Mouse (Mus musculus) stomach, embryonic 14.5 days (tissue): Measurements from ENCODE around the gene Kdm6b. TPM values are rescaled to one million over a fixed set of nuclear protein-coding genes. Genes with fewer than 3 reads are reported as not detected.

Experiments
- ATAC-seq: fragments of 200-750 bp; cut with Nextera tagmentation; 2 replicates; pipeline ENCODE4 v1.8.0; 2017; ENCODE audit warnings: low read depth, moderate TSS enrichment; ENCODE audit not compliant: insufficient number of reproducible peaks, insufficient read depth, low FRiP score
- H3K27ac ChIP-seq: fragments of 300-500 bp; sonication (generic); 2 replicates; pipeline ENCODE4 v1.5.1; 2014; ENCODE audit warnings: mild to moderate bottlenecking, low read length, moderate library complexity, mixed read lengths
- H3K27me3 ChIP-seq: fragments of 300-500 bp; sonication (generic); 2 replicates; pipeline ENCODE4 v1.6.1; 2014; ENCODE audit warnings: low read length, control low read depth, mixed read lengths; ENCODE audit not compliant: control insufficient read depth, insufficient read depth
- H3K36me3 ChIP-seq: fragments of 300-500 bp; sonication (generic); 2 replicates; pipeline ENCODE4 v1.6.1; 2014; ENCODE audit warnings: mild to moderate bottlenecking, control low read depth, low read length, moderate library complexity, mixed read lengths; ENCODE audit not compliant: control insufficient read depth, insufficient read depth
- H3K4me1 ChIP-seq: fragments of 300-500 bp; sonication (generic); 2 replicates; pipeline ENCODE4 v1.6.1; 2014; ENCODE audit warnings: low read length, control low read depth, mixed read lengths; ENCODE audit not compliant: control insufficient read depth, insufficient read depth
- H3K4me2 ChIP-seq: fragments of 300-500 bp; sonication (generic); replicated peaks from 2 replicates; pipeline ENCODE4 v1.6.1; 2014; ENCODE audit warnings: low read depth, low read length, control low read depth
- H3K4me3 ChIP-seq: fragments of 300-500 bp; sonication (generic); 2 replicates; pipeline ENCODE4 v1.5.1; 2014; ENCODE audit warnings: low read depth, low read length, control low read depth
- H3K9ac ChIP-seq: fragments of 300-500 bp; sonication (generic); replicated peaks from 2 replicates; pipeline ENCODE4 v1.6.1; 2014; ENCODE audit warnings: low read depth, mild to moderate bottlenecking, control low read depth, low read length, moderate library complexity, mixed read lengths
- H3K9me3 ChIP-seq: fragments of 300-500 bp; sonication (generic); 2 replicates; pipeline ENCODE4 v1.6.1; 2016; ENCODE audit warnings: low read depth, low read length, control low read depth; ENCODE audit not compliant: control insufficient read depth
- WGBS: fragments of 180-500 bp; shearing (Covaris S2); extraction: QIAGEN DNeasy Blood & Tissue Kit; methylation state at CpG from one replicate; pipeline ENCODE4 v1.1.7; 2014; 5-methylcytosine and 5-hydroxymethylcytosine counted together
- polyA plus RNA-seq: library from polyadenylated mRNA; unstranded; fragments of >200 nt; fragmentation: Nextera tagmentation; extraction: Ambion mirVana; gene quantifications from 2 replicates; pipeline ENCODE4 v1.2.1, GENCODE M21; 2014

The Kdm6b gene
- polyA plus RNA-seq, 1 experiment from 2014 or later, result 34.3 TPM

DNA sequence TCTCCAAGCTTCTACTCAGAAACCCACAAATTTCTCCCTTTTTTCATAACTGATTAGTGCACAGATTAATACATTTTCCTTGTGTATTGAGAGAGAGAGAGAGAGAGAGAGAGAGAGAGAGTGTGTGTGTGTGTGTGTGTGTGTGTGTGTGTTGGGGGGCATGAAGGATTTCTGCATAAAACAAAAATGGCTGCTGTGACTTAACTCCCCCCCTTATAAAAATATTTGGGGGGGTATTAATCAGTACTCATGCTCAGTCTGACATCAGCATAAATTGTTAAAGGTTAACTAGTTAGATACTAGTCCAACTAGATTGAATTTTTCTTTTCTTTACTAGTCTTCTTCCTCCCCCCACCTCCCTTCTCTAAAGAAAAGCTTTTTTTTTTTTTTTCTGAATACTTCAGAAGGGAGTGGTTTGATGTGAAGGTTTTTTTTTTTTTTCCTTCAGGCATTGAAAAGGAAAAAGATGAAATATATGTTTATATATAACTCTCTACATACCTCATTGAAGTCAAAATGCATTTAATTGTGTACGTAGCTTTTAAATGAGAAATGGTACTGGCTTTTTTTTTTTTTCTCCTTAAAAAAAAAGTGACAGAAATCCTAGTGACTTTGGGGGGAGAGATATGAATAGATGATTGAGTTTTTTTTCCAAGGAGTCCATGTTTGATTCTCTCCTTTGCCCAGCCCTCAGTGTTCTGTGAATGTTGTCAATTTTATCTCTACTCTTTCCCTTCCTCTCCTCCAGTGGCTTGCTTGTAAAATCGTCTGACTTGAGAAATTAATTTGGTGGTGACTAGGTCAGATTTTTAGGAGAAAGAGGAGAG, 43.3 kb downstream of the Kdm6b start:
- peak overlapping the region; percentile 100 for H3K27ac ChIP-seq
- H3K9me3 ChIP-seq, result no peaks in the 10 kb centered on the region
- peak overlapping the region; percentile 100; the same call in 1 of the 2 replicates for H3K9ac ChIP-seq
- WGBS, result 10% methylated on average over 2 of the region's 2 CpGs
- H3K4me1 ChIP-seq, result peaks cover 41% of the 10 kb centered on the region
- H3K27me3 ChIP-seq, result no peaks in the 10 kb centered on the region
- H3K4me2 ChIP-seq, result peak overlapping the region; percentile 98
- H3K4me3 ChIP-seq, result peak overlapping the region; percentile 89
- no peak for ATAC-seq
- peaks cover 11% of the 10 kb centered on the region; the same call in 1 of the 2 replicates for H3K36me3 ChIP-seq

DNA sequence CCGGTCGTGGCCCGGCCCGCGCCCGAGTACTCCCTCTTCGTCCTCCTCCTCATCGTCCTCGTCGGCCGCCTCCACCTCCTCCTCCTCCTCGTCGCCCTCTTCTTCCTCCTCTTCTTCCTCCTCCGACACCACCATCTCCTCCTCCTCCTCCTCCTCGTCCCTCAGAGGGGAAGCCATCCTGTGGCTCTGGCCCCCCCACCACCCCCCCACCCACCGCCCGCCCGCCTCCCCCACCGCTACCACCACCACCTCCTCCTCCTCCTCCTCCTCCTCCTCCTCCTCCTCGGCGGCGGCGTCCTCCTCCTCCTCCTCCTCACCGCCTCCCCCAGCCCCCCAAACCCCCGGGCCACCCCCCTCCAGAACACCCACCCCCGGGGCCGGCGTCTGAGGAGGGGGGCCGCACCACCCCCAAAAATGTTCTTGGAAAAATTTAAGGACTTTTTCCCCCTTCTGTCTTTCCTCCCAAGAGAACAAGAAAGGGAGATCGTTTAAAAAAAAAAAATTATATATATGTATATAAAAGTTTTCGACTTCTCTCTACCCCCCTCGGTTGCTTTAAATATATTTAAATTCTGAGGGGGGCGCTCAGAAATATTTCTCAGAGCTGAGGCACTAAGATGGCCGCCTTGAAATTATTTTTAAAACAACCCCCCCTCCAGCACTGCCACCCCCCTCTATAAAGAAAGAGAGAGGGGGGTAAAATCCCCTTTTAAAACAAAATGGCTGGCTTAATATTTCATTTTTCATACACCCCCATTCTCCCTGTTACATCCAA, 44.1 kb downstream of the Kdm6b start, which contains the start of gene Chd3:
TSS of gene Chd3 (minus strand) at position 192 of the 775 bp plus-strand sequence.
- H3K4me1 ChIP-seq, result peaks cover 49% of the 10 kb centered on the region

DNA sequence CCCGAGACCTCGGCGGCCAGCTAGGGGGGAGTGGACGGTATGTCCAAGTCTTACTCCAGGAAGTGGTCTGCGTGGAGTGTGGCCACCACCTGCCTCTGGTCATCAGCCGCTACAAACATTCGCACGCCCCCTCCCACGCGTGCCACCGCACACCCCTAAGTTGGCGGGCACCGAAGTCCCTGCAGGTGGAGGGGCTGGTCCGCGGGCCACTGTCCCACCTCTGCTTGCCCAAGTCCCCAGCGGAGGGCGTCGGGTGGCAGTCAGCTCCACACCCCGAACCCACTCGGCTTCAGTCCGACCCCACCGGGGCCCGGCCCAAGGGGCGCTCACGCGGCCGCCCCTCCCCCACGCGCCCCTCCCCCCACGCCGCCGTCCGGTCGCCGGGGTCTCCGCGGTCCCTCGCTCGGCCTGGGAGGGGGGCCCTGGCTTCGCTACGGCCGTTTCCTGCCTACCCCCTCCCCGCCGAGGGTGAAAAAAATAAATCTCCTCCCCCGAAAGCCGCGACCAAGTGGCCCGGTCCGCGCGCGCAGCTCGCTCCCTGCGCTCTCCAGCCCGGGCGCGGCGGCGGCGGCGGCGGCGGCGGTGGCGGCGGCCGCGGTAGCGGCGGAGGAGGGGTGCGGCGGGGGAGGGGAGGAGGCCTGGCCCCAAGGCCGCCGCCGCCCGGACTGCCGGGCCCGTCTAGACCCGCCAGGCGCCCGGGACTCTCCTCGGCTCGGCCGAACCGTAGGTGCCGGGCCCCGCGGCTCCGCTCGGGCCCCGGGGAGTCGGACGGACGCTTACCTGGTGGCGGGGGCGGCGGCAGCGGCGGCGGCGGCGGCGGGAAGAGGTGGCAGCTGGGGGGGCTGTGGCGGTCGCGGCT, 44.9 kb downstream of the Kdm6b start:
- peak overlapping the region; percentile 98 for H3K4me2 ChIP-seq
- no peaks in the 10 kb centered on the region for H3K27me3 ChIP-seq
- no peaks in the 10 kb centered on the region for H3K9me3 ChIP-seq
- WGBS, result under 1% methylated on average over 68 of the region's 106 CpGs
- peak overlapping the region; percentile 89 for H3K4me3 ChIP-seq
- H3K4me1 ChIP-seq, result peaks cover 55% of the 10 kb centered on the region
- H3K27ac ChIP-seq, result peak overlapping the region; percentile 100
- peak overlapping the region; percentile 100 for H3K9ac ChIP-seq
- ATAC-seq, result no peak
- H3K36me3 ChIP-seq, result peaks cover 10% of the 10 kb centered on the region

More for the DNA sequence above, 44.1 kb downstream of the Kdm6b start, which contains the start of gene Chd3:
- ATAC-seq, result no peak
- Histone ChIP-seq H3K36me3 (peaks cover 11% of the 10 kb centered on the region; the same call in 1 of the 2 replicates), H3K27ac (peak within 1 kb of the TSS; percentile 100), H3K4me2 (peak within 1 kb of the TSS; percentile 98), H3K4me3 (peak within 1 kb of the TSS; percentile 89), H3K9ac (peak within 1 kb of the TSS; percentile 100), H3K27me3 (no peaks in the 10 kb centered on the region), H3K9me3 (no peaks in the 10 kb centered on the region)
- WGBS, result under 1% methylated on average over 11 of the region's 34 CpGs

DNA sequence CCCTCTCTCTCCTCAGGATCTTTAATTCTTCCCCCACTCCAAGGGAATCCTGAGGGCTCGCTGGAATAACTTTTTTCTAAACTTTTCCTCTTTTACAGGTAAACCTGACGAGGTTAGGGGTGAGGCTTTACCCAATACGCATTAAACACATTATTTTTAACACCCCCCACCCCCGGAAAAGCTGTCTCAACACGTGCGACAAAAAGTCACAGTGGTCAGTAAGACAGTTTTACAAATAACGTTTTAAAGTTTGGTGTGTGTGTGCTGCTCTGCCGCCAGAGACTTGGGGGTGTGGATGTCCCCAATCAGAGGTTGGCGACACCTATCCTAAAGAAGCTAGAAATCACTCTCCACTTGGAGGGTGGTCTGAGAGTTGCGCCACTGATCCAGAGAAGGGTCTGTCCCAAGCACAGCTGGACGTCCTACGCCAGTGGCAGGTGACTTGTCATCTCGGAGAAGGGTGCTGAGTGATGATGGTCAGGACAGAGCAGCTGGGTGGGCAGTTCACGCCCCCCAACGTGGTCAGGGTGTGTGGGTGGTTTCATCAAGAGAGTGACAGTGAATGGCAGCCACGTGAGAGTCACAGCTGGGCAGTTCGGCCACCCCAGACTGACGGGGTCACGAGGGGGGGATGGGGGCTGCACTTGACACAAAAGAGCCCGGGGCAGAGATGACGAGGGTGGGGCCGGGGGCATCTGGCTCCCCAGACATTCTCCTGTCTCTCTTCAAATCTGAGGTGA, 45.7 kb downstream of the Kdm6b start:
- H3K9ac ChIP-seq, result peak overlapping the region; percentile 100
- no peaks in the 10 kb centered on the region for H3K9me3 ChIP-seq
- WGBS, result under 1% methylated on average over 22 of the region's 22 CpGs
- peak overlapping the region; percentile 98 for H3K4me2 ChIP-seq
- H3K27me3 ChIP-seq, result no peaks in the 10 kb centered on the region
- H3K27ac ChIP-seq, result peak overlapping the region; percentile 100
- peaks cover 11% of the 10 kb centered on the region for H3K36me3 ChIP-seq
- peaks cover 51% of the 10 kb centered on the region for H3K4me1 ChIP-seq
- peak overlapping the region; percentile 89 for H3K4me3 ChIP-seq
- ATAC-seq, result 0 out of 2 replicates have a peak, but pooled peaks have one; percentile 5

DNA sequence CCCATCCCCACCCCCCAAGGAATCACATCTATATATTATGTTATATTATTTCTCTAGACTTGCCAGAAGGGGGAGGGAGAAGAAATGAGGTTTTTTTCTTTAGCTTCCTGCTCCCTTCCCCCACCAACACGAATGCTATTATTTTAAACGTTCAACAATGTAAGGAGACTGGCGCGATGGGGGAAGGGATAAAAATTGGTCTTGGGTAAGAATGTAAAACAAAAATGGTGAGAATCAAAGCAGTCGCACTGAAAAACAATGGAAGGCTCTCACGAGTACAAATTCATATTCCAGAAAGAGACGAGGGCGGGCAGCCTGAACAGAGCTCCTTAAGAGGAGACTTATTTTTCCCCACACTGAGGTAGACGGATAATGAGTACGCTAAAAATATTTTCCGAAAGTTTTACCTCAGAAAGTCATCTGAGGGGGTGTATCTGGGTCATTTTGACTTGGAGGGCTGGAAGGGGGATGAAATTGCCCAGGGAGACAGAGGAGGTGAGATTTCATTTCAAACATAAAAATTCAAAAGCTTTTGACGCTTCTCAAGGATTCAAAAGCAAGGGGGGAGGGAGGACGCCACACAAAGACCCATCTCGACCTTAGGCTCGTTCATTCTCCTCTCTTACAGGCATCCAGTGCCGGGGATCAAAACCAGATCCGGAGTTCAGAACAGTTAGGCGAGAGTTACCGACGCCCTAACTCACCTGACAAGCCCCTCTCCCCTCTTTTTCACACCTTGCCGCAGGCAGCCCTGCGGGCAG, 46.4 kb downstream of the Kdm6b start:
- Histone ChIP-seq H3K4me2 (peak overlapping the region; percentile 98), H3K27me3 (no peaks in the 10 kb centered on the region), H3K4me1 (peaks cover 43% of the 10 kb centered on the region), H3K9me3 (no peaks in the 10 kb centered on the region), H3K27ac (peak overlapping the region; percentile 100), H3K9ac (peak overlapping the region; percentile 100), H3K4me3 (peak overlapping the region; percentile 89), H3K36me3 (peaks cover 17% of the 10 kb centered on the region)
- ATAC-seq, result no peak
- WGBS, result under 1% methylated on average over 22 of the region's 22 CpGs

DNA sequence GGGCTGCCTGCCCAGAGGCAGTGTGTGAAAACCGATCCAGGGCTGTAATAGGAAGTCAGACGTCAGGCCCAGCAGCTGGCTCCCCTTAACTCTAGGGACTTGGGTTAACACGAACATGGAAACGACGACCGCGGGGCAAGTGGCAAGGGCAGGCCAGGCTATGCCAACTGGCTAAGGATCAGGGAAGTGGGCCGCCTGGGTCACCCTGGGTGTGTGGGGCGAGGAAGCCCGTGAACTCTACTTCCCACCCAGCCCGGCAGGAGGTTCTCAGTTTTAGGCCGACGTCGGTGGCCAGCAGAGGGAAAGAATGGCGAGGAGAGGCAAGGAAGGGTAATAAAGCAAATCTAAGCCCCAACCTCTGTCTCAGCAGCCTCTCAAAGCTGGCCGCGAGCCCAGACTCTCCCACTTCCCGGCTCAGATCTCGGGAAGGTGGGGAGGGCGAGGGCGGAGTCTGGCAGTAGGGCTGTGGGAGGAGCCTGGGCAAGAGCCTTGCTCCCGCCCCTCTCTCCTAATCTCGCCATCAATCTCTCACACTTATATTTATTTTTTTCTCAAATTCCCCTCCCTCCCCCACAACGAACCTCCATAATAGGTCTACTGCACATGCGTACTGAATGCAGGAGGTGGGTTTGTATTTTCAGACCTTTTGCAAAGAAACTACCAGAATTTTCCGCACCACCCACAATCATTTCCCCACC, 47.2 kb downstream of the Kdm6b start:
- Histone ChIP-seq H3K4me1 (peaks cover 36% of the 10 kb centered on the region), H3K9me3 (no peaks in the 10 kb centered on the region), H3K27me3 (no peaks in the 10 kb centered on the region), H3K9ac (peak overlapping the region; percentile 52), H3K4me2 (peak overlapping the region; percentile 98), H3K4me3 (peak overlapping the region; percentile 29), H3K27ac (peak overlapping the region; percentile 100), H3K36me3 (peaks cover 25% of the 10 kb centered on the region)
- under 1% methylated on average over 26 of the region's 26 CpGs for WGBS
- peak; percentile 84 for ATAC-seq

DNA sequence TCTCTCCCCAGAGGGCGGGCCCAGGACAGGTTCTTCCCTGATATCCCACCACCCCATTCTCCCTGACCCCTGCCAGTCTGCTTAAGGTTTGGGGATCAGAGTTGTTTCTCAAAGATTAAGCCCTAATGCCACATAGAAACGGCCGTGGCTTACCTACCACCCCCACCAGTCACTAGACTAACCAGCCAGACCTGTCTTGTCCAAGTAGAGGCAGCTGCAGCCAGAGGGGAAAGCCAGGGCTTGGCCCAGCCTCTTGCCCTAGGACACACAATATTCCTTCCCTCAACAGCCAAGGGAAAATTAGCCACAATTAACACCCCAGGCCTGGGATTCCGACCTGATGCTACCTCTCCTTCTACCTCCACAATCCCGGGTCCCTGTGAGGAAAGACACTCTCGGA, 47.8 kb downstream of the Kdm6b start:
- peak overlapping the region; percentile 52 for H3K9ac ChIP-seq
- H3K36me3 ChIP-seq, result peaks cover 31% of the 10 kb centered on the region
- WGBS, result 19% methylated on average over 6 of the region's 6 CpGs
- H3K9me3 ChIP-seq, result no peaks in the 10 kb centered on the region
- peak overlapping the region; percentile 61 for H3K4me2 ChIP-seq
- peak overlapping the region; percentile 29 for H3K4me3 ChIP-seq
- H3K27ac ChIP-seq, result peak overlapping the region; percentile 97
- H3K4me1 ChIP-seq, result peaks cover 31% of the 10 kb centered on the region
- H3K27me3 ChIP-seq, result no peaks in the 10 kb centered on the region
- no peak for ATAC-seq
